Mouse (Mus musculus) spleen, postnatal 36 days (tissue): ENCODE data around the gene Iqcn.

Source experiments
- DNase-seq, 2 experiments: peaks; one replicate each; pipeline ENCODE4 v3.0.0; 2022; ENCODE audit warnings: low spot score in 2 of 2, mixed read lengths in 1 of 2

Gene Iqcn

GRCm38 (mm10) chr8:70703287-70703686, at the start of gene Iqcn:
Gene Iqcn, plus strand, starts transcription at chr8:70703457.
- no peak for DNase-seq

DNA sequence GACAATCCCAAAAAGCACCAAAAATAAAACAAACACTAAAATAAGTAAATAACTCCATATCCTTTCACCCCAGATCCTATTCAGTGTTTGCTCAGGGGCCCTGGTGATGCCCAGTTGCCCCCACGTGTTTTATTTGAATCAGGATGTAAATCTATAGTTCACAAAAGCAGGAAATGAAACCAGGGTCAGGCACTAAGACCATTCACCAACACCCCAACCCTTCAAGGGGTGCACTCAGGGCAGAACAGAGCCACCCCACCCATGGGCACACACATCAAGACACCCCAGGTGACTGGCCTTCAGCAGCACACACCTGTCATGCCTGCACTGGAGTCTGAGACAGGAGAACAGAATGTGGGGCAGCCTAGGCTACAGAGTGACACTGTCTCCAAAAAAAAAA, 49.1 kb upstream of the Iqcn start:
- DNase-seq: peak; percentile 74 to 78

DNA sequence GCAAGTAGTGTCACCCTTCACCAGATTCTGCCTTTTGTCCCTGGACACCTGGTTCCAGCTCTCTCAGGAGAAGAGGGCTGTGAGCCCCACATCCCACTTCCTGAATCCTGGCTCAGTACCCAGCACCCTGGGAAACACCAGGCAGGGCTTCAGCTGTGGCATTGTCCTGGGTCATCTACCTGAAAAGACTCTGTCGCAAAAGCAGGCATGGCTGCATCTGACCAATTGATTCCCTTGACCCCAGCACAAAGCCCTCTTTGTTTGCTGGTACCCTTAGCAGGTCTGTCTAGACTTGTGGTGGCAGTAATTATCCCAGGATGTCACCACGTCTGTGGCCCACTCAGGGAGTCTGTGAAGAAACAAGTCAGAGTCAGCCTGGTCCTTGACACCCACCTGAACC, 47.8 kb upstream of the Iqcn start:
- DNase-seq: no peak

- no peak for DNase-seq
These were observed 47.0 kb upstream of the Iqcn start for GRCm38 (mm10) chr8:70656193-70656790.

DNA sequence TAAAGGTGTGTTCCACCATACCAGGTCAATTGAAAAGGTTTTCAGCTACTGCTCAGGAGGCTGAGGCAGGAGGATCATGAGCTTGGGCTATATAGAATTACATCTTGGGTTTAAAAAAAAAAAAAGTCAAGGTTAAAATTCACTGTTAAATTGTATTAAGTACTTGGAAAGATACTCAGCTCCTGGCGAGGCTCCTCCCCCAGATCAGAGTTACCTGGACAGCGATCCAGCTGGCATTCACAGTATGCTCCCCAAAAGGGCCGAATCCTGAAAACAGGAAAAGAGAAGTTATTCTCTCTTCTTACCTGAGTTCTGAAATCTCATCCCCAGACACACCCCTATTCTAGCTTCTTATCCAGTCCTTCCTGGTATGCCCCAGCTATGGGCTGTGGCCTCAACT, 46.0 kb upstream of the Iqcn start:
- no peak for DNase-seq

- no peak for DNase-seq
These were observed 45.5 kb upstream of the Iqcn start for GRCm38 (mm10) chr8:70657739-70658138.

GRCm38 (mm10) chr8:70658897-70659603, 44.2 kb upstream of the Iqcn start:
- no peak for DNase-seq

- peak; percentile 85 to 86 for DNase-seq
These were observed 43.5 kb upstream of the Iqcn start for GRCm38 (mm10) chr8:70659604-70660272.

GRCm38 (mm10) chr8:70660273-70660725, 43.0 kb upstream of the Iqcn start, which contains the start of gene Pgpep1:
Gene Pgpep1, minus strand, starts transcription at chr8:70660388.
- DNase-seq: no peak

- DNase-seq: no peak
These were observed 39.6 kb upstream of the Iqcn start for GRCm38 (mm10) chr8:70663691-70664090.

- DNase-seq: no peak
These were observed 38.6 kb upstream of the Iqcn start for GRCm38 (mm10) chr8:70664631-70665030.

DNA sequence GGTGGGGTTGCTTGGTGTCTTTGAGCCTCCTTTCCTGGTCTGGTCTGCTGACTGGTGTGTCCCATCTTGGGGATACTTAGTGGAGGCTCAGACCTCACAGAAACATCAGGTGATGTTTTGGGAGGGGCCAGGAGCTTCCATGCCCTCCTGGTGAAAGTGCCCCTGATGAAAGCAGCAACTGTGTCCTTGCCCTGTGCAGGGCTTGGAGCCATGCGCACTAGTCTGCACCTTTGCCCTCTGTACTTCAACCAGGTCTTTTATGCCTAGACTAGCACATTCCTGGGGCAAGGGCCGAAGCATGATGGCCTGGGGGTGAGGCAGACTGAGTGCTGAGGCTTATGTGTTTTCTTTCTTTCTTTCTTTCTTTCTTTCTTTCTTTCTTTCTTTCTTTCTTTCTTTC, 37.7 kb upstream of the Iqcn start:
- DNase-seq: no peak

- no peak for DNase-seq
These were observed 36.2 kb upstream of the Iqcn start for GRCm38 (mm10) chr8:70667071-70667470.

DNA sequence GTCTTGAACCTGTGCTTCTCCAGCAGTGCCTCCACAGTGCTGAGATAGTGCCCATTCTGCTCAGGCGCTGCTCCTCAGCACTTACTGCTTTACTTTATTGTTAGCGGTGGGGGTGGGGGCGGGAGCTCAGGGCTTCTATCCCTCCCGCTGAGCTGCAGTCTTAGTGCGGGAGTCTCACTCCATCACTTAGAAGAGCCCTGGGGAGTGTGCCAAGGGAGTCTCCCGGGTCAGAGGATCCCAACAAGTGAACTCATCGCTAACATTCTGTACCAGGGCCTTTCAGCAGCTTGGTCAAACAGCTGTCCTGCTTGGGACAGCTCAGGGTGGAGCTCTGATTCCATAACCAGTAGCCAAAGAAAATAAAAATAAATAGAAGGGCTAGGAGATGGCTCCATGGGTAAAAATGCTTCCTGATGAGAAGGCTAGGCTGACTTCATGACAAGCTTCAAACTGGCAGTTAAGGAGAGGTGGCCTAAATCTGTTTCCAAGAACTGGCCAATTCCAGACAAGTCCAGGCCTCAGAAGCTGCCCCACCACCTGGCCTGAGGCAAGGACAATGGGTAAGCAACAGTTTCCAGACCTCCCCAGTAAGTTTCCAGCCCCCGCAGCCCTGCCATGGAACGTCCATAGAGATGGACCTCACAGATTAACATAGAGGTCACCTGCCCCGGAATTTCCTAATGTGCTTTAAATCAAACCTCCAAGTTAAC, 31.5 kb upstream of the Iqcn start:
- no peak for DNase-seq

GRCm38 (mm10) chr8:70672325-70673078, 30.8 kb upstream of the Iqcn start:
- DNase-seq: no peak

- DNase-seq: peak; percentile 97 to 99
These were observed 30.0 kb upstream of the Iqcn start, which contains the start of gene Lsm4 for GRCm38 (mm10) chr8:70673079-70673856. Gene Lsm4, plus strand, starts transcription at chr8:70673248.

DNA sequence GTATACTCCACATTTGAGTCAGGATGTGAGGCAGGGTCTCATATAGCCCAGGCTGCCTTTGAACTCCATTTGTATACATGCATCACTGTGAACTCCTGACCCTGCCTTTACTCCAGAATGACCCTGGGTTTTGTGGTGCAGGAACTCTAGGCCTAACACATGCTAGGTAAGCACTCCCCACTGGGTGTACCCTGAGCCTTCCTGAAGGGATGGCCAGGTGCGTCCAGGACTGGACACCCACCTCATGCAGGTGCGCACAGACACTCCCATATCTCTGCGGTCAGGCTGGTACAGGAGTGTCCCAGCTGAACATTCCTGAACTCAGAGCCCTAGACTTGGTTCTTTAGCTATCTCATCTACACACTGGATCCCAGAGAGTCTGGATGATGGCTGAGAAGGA, 29.1 kb upstream of the Iqcn start:
- no peak for DNase-seq

DNA sequence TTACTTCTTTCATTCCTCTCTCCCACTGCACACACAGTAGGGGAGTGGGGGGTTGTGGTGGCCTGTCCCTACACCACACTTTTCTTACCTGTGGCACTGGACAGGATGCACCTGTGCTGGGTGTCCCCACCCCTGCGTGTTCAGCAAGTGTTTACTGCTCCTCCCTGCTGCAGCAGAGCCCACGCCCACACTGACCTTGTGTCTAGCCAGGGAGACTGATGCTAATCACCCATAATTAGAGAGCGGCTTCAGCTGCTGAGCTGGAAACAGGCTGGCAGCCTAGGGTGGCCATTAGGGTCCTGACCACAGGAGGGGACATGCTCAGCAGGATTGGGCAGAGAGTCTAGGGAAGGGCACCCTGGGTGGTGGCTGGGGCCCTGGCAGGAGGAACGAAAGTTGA, 28.5 kb upstream of the Iqcn start:
- peak in 1 of 2 experiments; percentile 43 for DNase-seq

- peak; percentile 60 to 62 for DNase-seq
These were observed 27.9 kb upstream of the Iqcn start for GRCm38 (mm10) chr8:70675336-70675735.

DNA sequence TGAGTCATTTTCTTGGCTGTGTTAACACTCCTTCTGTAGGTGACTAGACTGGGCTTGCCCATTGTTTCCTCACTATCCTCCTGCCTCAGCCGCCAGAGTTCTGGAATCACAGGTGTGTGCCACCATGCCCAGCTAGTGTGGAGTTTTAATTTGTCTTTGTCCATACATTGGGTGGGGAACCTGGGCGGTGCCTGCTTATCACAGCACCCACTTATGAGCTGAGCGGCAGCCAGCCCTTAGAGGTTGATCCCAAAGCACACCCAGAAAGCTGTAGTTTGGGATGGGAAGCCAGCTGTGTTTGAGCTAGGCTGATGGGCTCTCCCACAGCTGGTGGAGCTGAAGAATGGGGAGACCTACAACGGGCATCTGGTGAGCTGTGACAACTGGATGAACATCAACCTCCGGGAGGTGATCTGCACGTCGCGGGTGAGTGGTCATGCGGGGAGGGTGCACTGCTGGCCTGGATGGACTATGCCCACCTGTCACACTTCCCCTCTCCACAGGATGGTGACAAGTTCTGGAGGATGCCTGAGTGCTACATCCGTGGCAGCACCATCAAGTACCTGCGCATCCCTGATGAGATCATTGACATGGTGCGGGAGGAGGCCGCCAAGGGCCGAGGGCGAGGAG, 25.7 kb upstream of the Iqcn start:
- DNase-seq: no peak
